Mouse (Mus musculus) kidney, embryonic 16.5 days (tissue): ENCODE measurements around the gene Sptssb. TPM values are rescaled to one million over a fixed set of nuclear protein-coding genes. Genes with fewer than 3 reads are reported as not detected.

Experiments used
- ATAC-seq: fragments of 200-750 bp; cut with Nextera tagmentation; 2 replicates; pipeline ENCODE4 v1.8.0; 2017; ENCODE audit warnings: moderate TSS enrichment; ENCODE audit not compliant: low FRiP score, low TSS enrichment
- H3K27ac ChIP-seq: fragments of 300-500 bp; sonication (generic); 2 replicates; pipeline ENCODE4 v1.5.1; 2014; ENCODE audit warnings: low read length
- H3K27me3 ChIP-seq: fragments of 300-500 bp; sonication (generic); 2 replicates; pipeline ENCODE4 v1.6.1; 2014; ENCODE audit warnings: low read length, control low read depth, mixed read lengths; ENCODE audit not compliant: insufficient read depth
- H3K36me3 ChIP-seq: fragments of 300-500 bp; sonication (generic); 2 replicates; pipeline ENCODE4 v1.6.1; 2014; ENCODE audit warnings: low read length, control low read depth, mixed read lengths; ENCODE audit not compliant: insufficient read depth
- H3K4me1 ChIP-seq: fragments of 300-500 bp; sonication (generic); 2 replicates; pipeline ENCODE4 v1.6.1; 2014; ENCODE audit warnings: low read length, control low read depth, mixed read lengths; ENCODE audit not compliant: insufficient read depth
- H3K4me2 ChIP-seq: fragments of 300-500 bp; sonication (generic); replicated peaks from 2 replicates; pipeline ENCODE4 v1.6.1; 2014; ENCODE audit warnings: low read depth, low read length
- H3K4me3 ChIP-seq: fragments of 300-500 bp; sonication (generic); 2 replicates; pipeline ENCODE4 v1.5.1; 2014; ENCODE audit warnings: mild to moderate bottlenecking, low read length
- H3K9ac ChIP-seq: fragments of 300-500 bp; sonication (generic); replicated peaks from 2 replicates; pipeline ENCODE4 v1.6.1; 2014; ENCODE audit warnings: low read length
- H3K9me3 ChIP-seq: fragments of 300-500 bp; sonication (generic); 2 replicates; pipeline ENCODE4 v1.6.1; 2016; ENCODE audit warnings: low read length, control low read depth
- WGBS: fragments of 180-500 bp; shearing (Covaris S2); extraction: QIAGEN DNeasy Blood & Tissue Kit; methylation state at CpG from one replicate; pipeline ENCODE4 v1.1.7; 2014; 5-methylcytosine and 5-hydroxymethylcytosine counted together
- polyA plus RNA-seq: library from polyadenylated mRNA; unstranded; fragments of >200 nt; fragmentation: Nextera tagmentation; extraction: Ambion mirVana; gene quantifications from 2 replicates; pipeline ENCODE4 v1.2.1, GENCODE M21; 2015

Sptssb gene
- polyA plus RNA-seq, 1 experiment from 2014 or later, result 8.9 TPM

GRCm38 (mm10) chr3:69813005-69813695 is 46.6 kb downstream of the Sptssb start:
- no peak for ATAC-seq

GRCm38 (mm10) chr3:69812442-69812841 is 47.3 kb downstream of the Sptssb start:
- Histone ChIP-seq H3K9me3 (no peaks in the 10 kb centered on the region), H3K9ac (no peak overlapping the region), H3K27me3 (no peaks in the 10 kb centered on the region), H3K36me3 (no peaks in the 10 kb centered on the region), H3K4me1 (no peaks in the 10 kb centered on the region), H3K4me2 (no peak overlapping the region), H3K27ac (no peak overlapping the region), H3K4me3 (no peak overlapping the region)
- no peak for ATAC-seq
- WGBS, result 73% methylated on average over 2 of the region's 2 CpGs

More at GRCm38 (mm10) chr3:69813005-69813695, 46.6 kb downstream of the Sptssb start:
- WGBS, result 56% methylated on average over 11 of the region's 11 CpGs
- Histone ChIP-seq H3K9me3 (no peaks in the 10 kb centered on the region), H3K4me3 (no peak overlapping the region), H3K9ac (no peak overlapping the region), H3K27ac (no peak overlapping the region), H3K36me3 (no peaks in the 10 kb centered on the region), H3K27me3 (no peaks in the 10 kb centered on the region), H3K4me2 (no peak overlapping the region), H3K4me1 (no peaks in the 10 kb centered on the region)

DNA sequence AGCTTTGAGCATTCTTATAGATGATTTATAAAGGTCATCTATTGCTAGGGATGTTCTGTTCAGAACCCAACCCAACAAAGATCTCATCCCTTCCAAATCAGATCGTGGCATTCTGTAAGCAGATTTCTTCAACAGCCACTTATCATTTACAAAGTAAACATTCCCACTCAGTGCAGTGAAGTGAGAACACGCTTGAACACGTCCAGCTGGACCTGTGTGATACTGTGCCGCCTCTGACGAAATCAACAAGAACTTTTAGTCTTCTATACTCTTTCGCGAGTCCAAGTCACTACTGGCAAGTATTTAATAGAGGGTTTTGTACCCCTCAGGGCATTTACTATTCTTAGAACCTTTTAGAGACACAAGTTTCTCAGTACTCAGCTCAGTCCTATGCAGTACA is 51.3 kb downstream of the Sptssb start:
- no peak for ATAC-seq
- Histone ChIP-seq H3K9me3 (no peaks in the 10 kb centered on the region), H3K27me3 (no peaks in the 10 kb centered on the region), H3K4me2 (no peak overlapping the region), H3K4me1 (no peaks in the 10 kb centered on the region), H3K4me3 (no peak overlapping the region), H3K27ac (no peak overlapping the region), H3K9ac (no peak overlapping the region), H3K36me3 (no peaks in the 10 kb centered on the region)
- WGBS, result 49% methylated on average over 7 of the region's 7 CpGs

GRCm38 (mm10) chr3:69803137-69803536 is 56.6 kb downstream of the Sptssb start:
- no peak overlapping the region for H3K27ac ChIP-seq
- H3K9me3 ChIP-seq, result no peaks in the 10 kb centered on the region
- H3K4me3 ChIP-seq, result no peak overlapping the region
- WGBS, result 87% methylated on average over 1 of the region's 1 CpGs
- no peaks in the 10 kb centered on the region for H3K27me3 ChIP-seq
- H3K36me3 ChIP-seq, result no peaks in the 10 kb centered on the region
- H3K9ac ChIP-seq, result no peak overlapping the region
- H3K4me1 ChIP-seq, result no peaks in the 10 kb centered on the region
- no peak overlapping the region for H3K4me2 ChIP-seq
- ATAC-seq, result no peak

- Histone ChIP-seq H3K4me2 (no peak overlapping the region), H3K36me3 (no peaks in the 10 kb centered on the region), H3K27me3 (no peaks in the 10 kb centered on the region), H3K27ac (no peak overlapping the region), H3K4me1 (no peaks in the 10 kb centered on the region), H3K9me3 (no peaks in the 10 kb centered on the region), H3K9ac (no peak overlapping the region), H3K4me3 (no peak overlapping the region)
- WGBS, result 26% methylated on average over 7 of the region's 7 CpGs
- ATAC-seq, result no peak
These were observed 58.8 kb downstream of the Sptssb start for GRCm38 (mm10) chr3:69800829-69801384.

GRCm38 (mm10) chr3:69799096-69799495 is 60.6 kb downstream of the Sptssb start:
- Histone ChIP-seq H3K9ac (no peak overlapping the region), H3K27me3 (no peaks in the 10 kb centered on the region), H3K27ac (no peak overlapping the region), H3K4me2 (no peak overlapping the region), H3K36me3 (no peaks in the 10 kb centered on the region), H3K4me3 (no peak overlapping the region), H3K9me3 (no peaks in the 10 kb centered on the region), H3K4me1 (no peaks in the 10 kb centered on the region)
- ATAC-seq, result no peak
- WGBS, result 88% methylated on average over 1 of the region's 1 CpGs

DNA sequence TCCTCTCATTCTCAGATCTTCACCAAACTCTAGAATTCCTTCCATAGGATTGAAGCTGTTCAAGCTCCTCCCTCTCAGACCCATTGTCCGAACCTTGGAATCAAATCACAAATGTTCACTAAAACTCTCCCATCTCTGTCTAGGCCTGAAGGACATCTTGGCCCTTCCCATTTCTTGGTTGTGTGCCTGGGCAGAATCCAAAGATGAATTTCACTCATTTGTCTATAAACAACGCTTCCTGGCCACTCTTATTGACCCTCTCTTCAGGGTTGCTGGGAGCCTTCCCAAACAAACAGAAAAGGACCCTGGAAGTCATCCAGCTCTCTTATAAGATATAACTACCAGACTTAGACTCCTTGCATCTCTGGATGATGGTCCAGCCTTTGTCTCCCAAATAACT is 61.8 kb downstream of the Sptssb start:
- H3K9me3 ChIP-seq, result no peaks in the 10 kb centered on the region
- no peak overlapping the region for H3K4me3 ChIP-seq
- no peak for ATAC-seq
- no peak overlapping the region for H3K4me2 ChIP-seq
- H3K9ac ChIP-seq, result no peak overlapping the region
- H3K27ac ChIP-seq, result no peak overlapping the region
- H3K27me3 ChIP-seq, result no peaks in the 10 kb centered on the region
- WGBS, result 62% methylated on average over 2 of the region's 2 CpGs
- no peaks in the 10 kb centered on the region for H3K36me3 ChIP-seq
- H3K4me1 ChIP-seq, result no peaks in the 10 kb centered on the region

DNA sequence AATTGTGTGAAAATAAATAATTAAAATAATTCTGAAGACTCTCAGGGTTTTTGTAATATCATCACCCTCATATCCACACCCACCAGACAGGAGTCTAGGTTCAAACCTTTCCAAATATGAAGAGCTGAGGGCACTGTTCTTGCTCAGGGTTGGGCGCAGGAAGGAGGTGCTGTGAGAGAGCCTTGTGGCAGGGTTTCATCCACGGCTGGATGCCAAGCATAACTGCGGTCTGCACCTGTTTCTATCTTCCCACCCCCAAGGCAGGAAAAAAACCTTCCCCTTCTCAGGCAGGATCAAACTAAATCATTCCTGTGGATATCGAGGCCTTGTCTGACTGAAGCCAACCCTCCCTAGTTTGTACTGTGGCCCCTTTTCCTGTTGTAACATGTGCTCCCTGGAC is 62.2 kb downstream of the Sptssb start:
- no peak overlapping the region for H3K9ac ChIP-seq
- WGBS, result 75% methylated on average over 4 of the region's 4 CpGs
- H3K36me3 ChIP-seq, result no peaks in the 10 kb centered on the region
- no peak overlapping the region for H3K4me2 ChIP-seq
- H3K27ac ChIP-seq, result no peak overlapping the region
- ATAC-seq, result no peak
- H3K4me1 ChIP-seq, result no peaks in the 10 kb centered on the region
- H3K4me3 ChIP-seq, result no peak overlapping the region
- H3K27me3 ChIP-seq, result no peaks in the 10 kb centered on the region
- no peaks in the 10 kb centered on the region for H3K9me3 ChIP-seq

- no peak overlapping the region for H3K9ac ChIP-seq
- H3K36me3 ChIP-seq, result no peaks in the 10 kb centered on the region
- no peak overlapping the region for H3K4me3 ChIP-seq
- no peak overlapping the region for H3K4me2 ChIP-seq
- H3K4me1 ChIP-seq, result no peaks in the 10 kb centered on the region
- H3K27me3 ChIP-seq, result no peaks in the 10 kb centered on the region
- ATAC-seq, result no peak
- no peaks in the 10 kb centered on the region for H3K9me3 ChIP-seq
- 80% methylated on average over 3 of the region's 3 CpGs for WGBS
- no peak overlapping the region for H3K27ac ChIP-seq
These were observed 66.8 kb downstream of the Sptssb start for GRCm38 (mm10) chr3:69792823-69793417.

DNA sequence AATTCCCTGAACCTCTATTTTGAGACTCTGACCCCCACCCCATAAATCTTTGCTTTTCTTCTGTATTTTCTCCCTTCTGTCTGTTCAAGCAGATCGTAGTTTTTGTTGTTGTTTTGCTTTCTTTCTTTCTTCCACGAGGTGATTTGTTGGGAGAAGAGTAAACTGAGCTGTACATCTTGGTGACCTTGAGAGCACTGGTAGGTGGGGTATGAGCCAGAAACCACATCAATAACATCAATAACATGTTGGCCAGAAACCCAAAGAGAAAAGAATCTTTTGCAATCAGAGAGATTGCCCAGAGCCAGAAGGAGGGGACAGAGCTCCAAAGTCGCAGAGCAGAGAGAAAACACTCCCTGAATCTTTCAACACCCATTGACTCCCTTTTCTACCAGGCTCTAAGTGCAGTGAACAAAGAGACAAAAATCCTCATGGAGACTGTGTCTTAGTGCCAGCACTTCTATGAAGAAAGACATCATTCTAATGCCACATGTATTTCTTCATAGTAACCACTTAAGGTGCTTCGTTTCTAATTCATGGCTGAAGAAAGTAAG is 80.4 kb downstream of the Sptssb start:
- Histone ChIP-seq H3K36me3 (no peaks in the 10 kb centered on the region), H3K4me2 (no peak overlapping the region), H3K9ac (no peak overlapping the region), H3K4me1 (no peaks in the 10 kb centered on the region), H3K4me3 (no peak overlapping the region), H3K9me3 (peaks cover 4% of the 10 kb centered on the region; the same call in 1 of the 2 replicates), H3K27ac (no peak overlapping the region), H3K27me3 (no peaks in the 10 kb centered on the region)
- no peak for ATAC-seq
- 37% methylated on average over 4 of the region's 4 CpGs for WGBS
